Mouse (Mus musculus) T-helper 17 cell (primary cell): ENCODE results near the gene Tmprss4.

Source experiments
- in situ Hi-C, 2 experiments: fragments of 300-600 bp; cut with MboI, MseI; formaldehyde crosslinking; loops; 1 replicate in 1 of 2; 2 replicates in 1 of 2; pipeline ENCODE4 v1.15.1; 2025; ENCODE audit warnings: high pct_unique_total_duplicates in 2 of 2

Gene Tmprss4

GRCm38 (mm10) chr9:45138191-45139032, 65.5 kb downstream of the Tmprss4 start, which contains the start of gene Scn4b:
TSS of gene Scn4b (plus strand) at chr9:45138395.
- in situ Hi-C loops: no loop called here

GRCm38 (mm10) chr9:45136442-45137169, 67.3 kb downstream of the Tmprss4 start:
- in situ Hi-C loops: no loop called here

- in situ Hi-C loops: no loop called here
These were observed 70.2 kb downstream of the Tmprss4 start for GRCm38 (mm10) chr9:45133484-45134310.

- in situ Hi-C loops: no loop called here
These were observed 73.8 kb downstream of the Tmprss4 start for GRCm38 (mm10) chr9:45130119-45130518.

- in situ Hi-C loops: no loop called here
These were observed 77.0 kb downstream of the Tmprss4 start for GRCm38 (mm10) chr9:45126941-45127340.

- in situ Hi-C loops: no loop called here
These were observed 78.7 kb downstream of the Tmprss4 start for GRCm38 (mm10) chr9:45125211-45125610.
